Mouse (Mus musculus) limb, embryonic 10.5 days (tissue): ENCODE data around the gene Cap2. TPM values are rescaled to one million over a fixed set of nuclear protein-coding genes. Genes with fewer than 3 reads are reported as not detected.

Source experiments
- polyA plus RNA-seq: library from polyadenylated mRNA; unstranded; fragments of >200 nt; fragmentation: Nextera tagmentation; extraction: Ambion mirVana; gene quantifications from 2 replicates; pipeline ENCODE4 v1.2.1, GENCODE M21; 2016

Cap2 gene
- polyA plus RNA-seq, 1 experiment from 2014 or later: 6.7 TPM

Other genes with a start within 250 kb of the Cap2 start
- gene Stmnd1, start 228.1 kb upstream of the Cap2 start, polyA plus RNA-seq: not detected in 2 replicates
- 0.46 and 0.79 TPM in 2 replicates for gene Rbm24, start 83.4 kb upstream of the Cap2 start, polyA plus RNA-seq
- 6.2 and 8.7 TPM in 2 replicates for gene Fam8a1, start 167.7 kb downstream of the Cap2 start, polyA plus RNA-seq
- 37.6 and 39.7 TPM in 2 replicates for gene Nup153, start 226.1 kb downstream of the Cap2 start, polyA plus RNA-seq